Mouse (Mus musculus): ENCODE results near the gene Sumf1. TPM values are rescaled to one million over a fixed set of nuclear protein-coding genes. Genes with fewer than 3 reads are reported as not detected.

Sumf1 gene
- polyA plus RNA-seq, 1 experiment = 14.9 TPM

- no peak overlapping the region for H3K4me3 ChIP-seq
- H3K27me3 ChIP-seq (ENCODE audit: control insufficient read depth, insufficient read depth, insufficient read length) = no peaks in the 10 kb centered on the region
- no peaks in the 10 kb centered on the region for H3K79me2 ChIP-seq (ENCODE audit: control insufficient read depth, insufficient read depth)
- TF ChIP-seq SRF (IDR thresholded peaks at IDR 0.05; ENCODE audit: control insufficient read depth, insufficient read length, low read depth) (no peak), TCF3 (IDR thresholded peaks at IDR 0.05; ENCODE audit: insufficient read length, low read depth) (no peak), E2F4 (IDR thresholded peaks at IDR 0.05; ENCODE audit: insufficient read depth) (no peak), REST (IDR thresholded peaks at IDR 0.05; ENCODE audit: insufficient read depth, insufficient read length) (no peak), MYOD1 (IDR thresholded peaks at IDR 0.05; ENCODE audit: control insufficient read depth in 1 of 3, insufficient read length in 2 of 3, low read depth in 2 of 3) (no peak), CEBPB (IDR thresholded peaks at IDR 0.05; ENCODE audit: insufficient read depth, poor library complexity, severe bottlenecking) (no peak), TCF12 (IDR thresholded peaks at IDR 0.05; ENCODE audit: insufficient read depth, poor library complexity, severe bottlenecking) (no peak), USF1 (IDR thresholded peaks at IDR 0.05; ENCODE audit: low read depth) (no peak), POLR2AphosphoS2 (IDR thresholded peaks at IDR 0.05; ENCODE audit: insufficient read length, low read depth) (no peak), MAX (IDR thresholded peaks at IDR 0.05; ENCODE audit: low read depth) (no peak), MYOG (IDR thresholded peaks at IDR 0.05; ENCODE audit: control insufficient read depth in 1 of 3, insufficient read depth in 1 of 3, insufficient read length in 2 of 3, low read depth in 2 of 3) (no peak), POLR2A (IDR thresholded peaks at IDR 0.05; ENCODE audit: insufficient read length, low read depth) (no peak)
- H3ac ChIP-seq (ENCODE audit: control insufficient read depth, insufficient read length) = no peak overlapping the region
- H3K36me3 ChIP-seq (ENCODE audit: control insufficient read depth, insufficient read depth) = no peaks in the 10 kb centered on the region
- H3K4me2 ChIP-seq (ENCODE audit: low read depth) = no peak overlapping the region
These were observed 67.5 kb downstream of the Sumf1 start for GRCm38 (mm10) chr6:108117881-108118280.

- Histone ChIP-seq H3K79me2 (ENCODE audit: control insufficient read depth, insufficient read depth) (no peaks in the 10 kb centered on the region), H3ac (ENCODE audit: control insufficient read depth, insufficient read length) (no peak overlapping the region), H3K4me3 (no peak overlapping the region), H3K4me2 (ENCODE audit: low read depth) (no peak overlapping the region), H3K27me3 (ENCODE audit: control insufficient read depth, insufficient read depth, insufficient read length) (no peaks in the 10 kb centered on the region), H3K36me3 (ENCODE audit: control insufficient read depth, insufficient read depth) (no peaks in the 10 kb centered on the region)
- TF ChIP-seq CEBPB (IDR thresholded peaks at IDR 0.05; ENCODE audit: insufficient read depth, poor library complexity, severe bottlenecking) = no peak
- TF ChIP-seq POLR2A (IDR thresholded peaks at IDR 0.05; ENCODE audit: insufficient read length, low read depth) = no peak
- TF ChIP-seq USF1 (IDR thresholded peaks at IDR 0.05; ENCODE audit: low read depth) = no peak
- TF ChIP-seq REST (IDR thresholded peaks at IDR 0.05; ENCODE audit: insufficient read depth, insufficient read length) = no peak
These were observed 70.4 kb downstream of the Sumf1 start for GRCm38 (mm10) chr6:108114971-108115370.

- H3ac ChIP-seq (ENCODE audit: control insufficient read depth, insufficient read length) = no peak overlapping the region
- no peak overlapping the region for H3K4me3 ChIP-seq
- no peaks in the 10 kb centered on the region for H3K36me3 ChIP-seq (ENCODE audit: control insufficient read depth, insufficient read depth)
- no peak overlapping the region for H3K4me2 ChIP-seq (ENCODE audit: low read depth)
- TF ChIP-seq MAX (IDR thresholded peaks at IDR 0.05; ENCODE audit: low read depth) = no peak
- TF ChIP-seq E2F4 (IDR thresholded peaks at IDR 0.05; ENCODE audit: insufficient read depth) = no peak
- no peak for TF ChIP-seq POLR2AphosphoS2 (IDR thresholded peaks at IDR 0.05; ENCODE audit: insufficient read length, low read depth)
- TF ChIP-seq USF1 (IDR thresholded peaks at IDR 0.05; ENCODE audit: low read depth) = no peak
- TF ChIP-seq MYOD1 (IDR thresholded peaks at IDR 0.05; ENCODE audit: control insufficient read depth in 1 of 3, insufficient read length in 2 of 3, low read depth in 2 of 3) = no peak
- TF ChIP-seq MYOG (IDR thresholded peaks at IDR 0.05; ENCODE audit: control insufficient read depth in 1 of 3, insufficient read depth in 1 of 3, insufficient read length in 2 of 3, low read depth in 2 of 3) = no peak
- no peak for TF ChIP-seq CEBPB (IDR thresholded peaks at IDR 0.05; ENCODE audit: insufficient read depth, poor library complexity, severe bottlenecking)
- no peak for TF ChIP-seq POLR2A (IDR thresholded peaks at IDR 0.05; ENCODE audit: insufficient read length, low read depth)
- no peak for TF ChIP-seq TCF12 (IDR thresholded peaks at IDR 0.05; ENCODE audit: insufficient read depth, poor library complexity, severe bottlenecking)
- no peak for TF ChIP-seq REST (IDR thresholded peaks at IDR 0.05; ENCODE audit: insufficient read depth, insufficient read length)
- no peak for TF ChIP-seq SRF (IDR thresholded peaks at IDR 0.05; ENCODE audit: control insufficient read depth, insufficient read length, low read depth)
- TF ChIP-seq TCF3 (IDR thresholded peaks at IDR 0.05; ENCODE audit: insufficient read length, low read depth) = no peak
- no peaks in the 10 kb centered on the region for H3K79me2 ChIP-seq (ENCODE audit: control insufficient read depth, insufficient read depth)
- H3K27me3 ChIP-seq (ENCODE audit: control insufficient read depth, insufficient read depth, insufficient read length) = no peaks in the 10 kb centered on the region
These were observed 73.7 kb downstream of the Sumf1 start for GRCm38 (mm10) chr6:108111693-108112092.

GRCm38 (mm10) chr6:108110336-108110735, 75.0 kb downstream of the Sumf1 start:
- no peaks in the 10 kb centered on the region for H3K36me3 ChIP-seq (ENCODE audit: control insufficient read depth, insufficient read depth)
- no peak for TF ChIP-seq USF1 (IDR thresholded peaks at IDR 0.05; ENCODE audit: low read depth)
- H3K27me3 ChIP-seq (ENCODE audit: control insufficient read depth, insufficient read depth, insufficient read length) = no peaks in the 10 kb centered on the region
- H3K4me3 ChIP-seq = no peak overlapping the region
- no peak overlapping the region for H3ac ChIP-seq (ENCODE audit: control insufficient read depth, insufficient read length)
- H3K4me2 ChIP-seq (ENCODE audit: low read depth) = no peak overlapping the region
- no peaks in the 10 kb centered on the region for H3K79me2 ChIP-seq (ENCODE audit: control insufficient read depth, insufficient read depth)

GRCm38 (mm10) chr6:108107376-108107775, 78.0 kb downstream of the Sumf1 start:
- no peak overlapping the region for H3K4me2 ChIP-seq (ENCODE audit: low read depth)
- no peaks in the 10 kb centered on the region for H3K36me3 ChIP-seq (ENCODE audit: control insufficient read depth, insufficient read depth)
- H3K79me2 ChIP-seq (ENCODE audit: control insufficient read depth, insufficient read depth) = no peaks in the 10 kb centered on the region
- TF ChIP-seq POLR2AphosphoS2 (IDR thresholded peaks at IDR 0.05; ENCODE audit: insufficient read length, low read depth) = no peak
- no peak for TF ChIP-seq REST (IDR thresholded peaks at IDR 0.05; ENCODE audit: insufficient read depth, insufficient read length)
- no peak for TF ChIP-seq SRF (IDR thresholded peaks at IDR 0.05; ENCODE audit: control insufficient read depth, insufficient read length, low read depth)
- no peak for TF ChIP-seq E2F4 (IDR thresholded peaks at IDR 0.05; ENCODE audit: insufficient read depth)
- no peak for TF ChIP-seq USF1 (IDR thresholded peaks at IDR 0.05; ENCODE audit: low read depth)
- no peak for TF ChIP-seq TCF3 (IDR thresholded peaks at IDR 0.05; ENCODE audit: insufficient read length, low read depth)
- TF ChIP-seq CEBPB (IDR thresholded peaks at IDR 0.05; ENCODE audit: insufficient read depth, poor library complexity, severe bottlenecking) = no peak
- no peak for TF ChIP-seq MYOG (IDR thresholded peaks at IDR 0.05; ENCODE audit: control insufficient read depth in 1 of 3, insufficient read depth in 1 of 3, insufficient read length in 2 of 3, low read depth in 2 of 3)
- no peak for TF ChIP-seq TCF12 (IDR thresholded peaks at IDR 0.05; ENCODE audit: insufficient read depth, poor library complexity, severe bottlenecking)
- no peak for TF ChIP-seq MAX (IDR thresholded peaks at IDR 0.05; ENCODE audit: low read depth)
- TF ChIP-seq MYOD1 (IDR thresholded peaks at IDR 0.05; ENCODE audit: control insufficient read depth in 1 of 3, insufficient read length in 2 of 3, low read depth in 2 of 3) = no peak
- no peak for TF ChIP-seq POLR2A (IDR thresholded peaks at IDR 0.05; ENCODE audit: insufficient read length, low read depth)
- no peaks in the 10 kb centered on the region for H3K27me3 ChIP-seq (ENCODE audit: control insufficient read depth, insufficient read depth, insufficient read length)
- no peak overlapping the region for H3K4me3 ChIP-seq
- H3ac ChIP-seq (ENCODE audit: control insufficient read depth, insufficient read length) = no peak overlapping the region

Data from myocyte (in vitro differentiated cells).